Mouse (Mus musculus): Measurements from ENCODE around the gene Tnni3k. TPM values are rescaled to one million over a fixed set of nuclear protein-coding genes. Genes with fewer than 3 reads are reported as not detected.
"Not testable (repeated sequence)": the region's sequence is repeated elsewhere in the genome, so short reads cannot be mapped to it uniquely, and the experiment has no call there.

The Tnni3k gene
- total RNA-seq, 2 experiments from 2014 or later: not detected

DNA sequence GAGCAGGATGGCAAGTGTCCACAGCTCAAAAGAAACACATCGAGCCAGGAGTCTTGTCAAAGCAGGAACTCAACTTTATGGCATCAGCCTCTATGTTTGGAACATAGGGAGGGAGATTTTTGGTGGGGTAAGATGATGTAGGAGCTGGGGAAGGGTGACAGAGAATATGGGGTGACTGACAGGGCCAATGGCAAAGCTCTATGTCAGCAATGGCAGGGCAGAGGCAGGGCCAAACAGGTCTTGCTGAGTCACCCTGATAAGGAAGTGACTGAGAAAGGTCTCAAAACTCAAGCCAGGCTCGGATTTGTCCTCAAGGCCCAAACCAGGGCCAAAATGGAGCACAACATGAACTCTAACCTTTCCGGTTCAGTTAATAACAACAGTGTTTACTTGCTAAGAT lies 219.1 kb downstream of the Tnni3k start:
- DNase-seq (ENCODE audit: low spot score): no peak

DNA sequence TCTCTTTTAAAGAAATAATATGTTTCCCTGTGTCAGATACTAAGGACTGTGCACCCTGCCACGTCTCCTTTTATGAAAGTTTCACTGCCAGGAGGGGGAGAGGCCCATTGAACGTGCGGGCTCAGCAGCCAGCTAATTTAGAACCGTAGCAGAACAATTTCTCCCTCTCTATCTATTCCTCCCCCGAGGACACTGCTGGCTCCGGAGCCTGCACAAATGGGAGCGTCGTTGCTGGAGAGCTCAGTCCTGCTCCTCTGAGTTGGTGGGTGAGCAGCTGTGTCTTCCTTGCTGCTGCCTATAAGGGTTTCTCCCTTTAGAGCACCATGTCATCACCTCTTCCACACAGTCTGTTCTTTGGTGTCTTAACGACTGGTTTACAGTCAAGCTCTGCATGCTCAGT lies 220.8 kb downstream of the Tnni3k start:
- DNase-seq (ENCODE audit: low spot score): no peak

DNA sequence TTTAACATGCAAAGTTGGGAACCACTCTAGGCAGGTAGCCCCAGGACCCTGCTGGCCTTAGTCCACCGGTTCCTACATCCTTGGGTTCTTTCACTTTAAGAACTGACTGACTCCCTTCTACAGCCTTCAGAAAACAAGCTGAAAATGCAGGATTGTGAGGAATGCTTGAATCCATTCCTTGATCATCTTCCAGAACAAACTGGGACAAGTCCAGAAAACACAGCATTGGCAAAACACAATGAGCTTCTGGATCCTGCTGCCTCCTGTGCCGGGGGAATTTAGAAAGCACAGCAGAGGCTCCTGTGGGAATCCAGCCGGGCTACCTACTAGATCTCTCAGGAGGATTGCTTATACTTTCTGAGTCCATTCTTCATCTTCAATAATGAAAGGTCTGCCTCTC lies 229.5 kb downstream of the Tnni3k start:
- no peak for DNase-seq (ENCODE audit: low spot score)

DNA sequence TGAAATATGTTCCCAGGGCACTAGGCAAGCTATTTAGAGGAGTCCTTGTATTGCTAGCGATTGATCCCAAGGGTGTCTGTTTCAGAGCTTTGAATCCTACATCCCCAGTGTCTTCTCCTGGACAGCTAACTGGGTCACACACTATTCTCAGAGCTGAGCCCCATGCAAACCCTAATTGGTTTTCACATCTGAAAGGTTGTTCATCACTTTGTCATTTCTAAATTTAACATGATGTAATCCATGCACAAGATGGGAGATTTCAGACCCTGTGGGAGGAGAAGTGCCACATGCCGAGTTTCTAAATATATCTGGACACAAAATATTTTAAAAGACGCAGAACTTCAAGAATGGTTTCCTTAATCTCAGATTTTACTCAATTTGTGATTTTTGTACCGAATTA lies 230.5 kb downstream of the Tnni3k start:
- no peak for DNase-seq (ENCODE audit: low spot score)

DNA sequence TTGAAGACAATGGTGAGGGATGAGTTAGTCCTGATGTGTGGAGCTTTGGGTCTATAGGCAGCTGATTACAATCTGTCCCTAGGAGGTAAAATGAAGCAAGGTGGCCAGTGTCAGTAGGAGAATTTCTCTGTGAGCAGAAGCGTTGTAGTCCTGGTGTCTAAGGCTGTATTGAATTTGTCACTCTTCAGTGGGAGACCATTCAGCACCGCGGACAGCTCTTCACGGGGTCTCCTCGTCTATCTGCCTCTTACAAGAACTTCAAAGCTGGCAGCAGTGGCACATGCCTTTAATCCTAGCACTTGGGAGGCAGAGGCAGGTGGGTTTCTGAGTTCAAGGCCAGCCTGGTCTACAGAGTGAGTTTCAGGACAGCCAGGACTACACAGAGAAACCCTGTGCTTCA lies 235.5 kb downstream of the Tnni3k start:
- not testable (repeated sequence) for DNase-seq (ENCODE audit: low spot score)

DNA sequence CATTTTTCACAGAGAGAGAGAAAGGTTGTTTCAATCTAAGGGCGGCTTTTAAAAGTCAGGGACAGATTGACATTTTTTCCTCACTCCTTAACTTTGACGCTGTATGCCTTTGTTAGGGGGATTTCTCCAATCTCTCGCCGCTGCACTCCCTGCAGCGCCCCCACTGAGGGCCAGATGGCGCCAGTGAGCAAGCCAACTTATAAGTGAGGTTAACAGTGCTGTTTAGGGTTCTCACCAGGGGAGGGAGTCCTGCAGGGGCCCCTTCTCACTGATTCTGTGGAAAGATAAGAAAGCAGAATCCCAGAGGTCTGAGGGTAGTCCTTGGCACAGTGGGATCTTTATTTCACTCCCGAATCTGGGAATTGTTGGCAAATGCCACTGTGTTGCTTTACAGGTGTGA lies 237.5 kb downstream of the Tnni3k start:
- DNase-seq (ENCODE audit: low spot score): peak; percentile 11

DNA sequence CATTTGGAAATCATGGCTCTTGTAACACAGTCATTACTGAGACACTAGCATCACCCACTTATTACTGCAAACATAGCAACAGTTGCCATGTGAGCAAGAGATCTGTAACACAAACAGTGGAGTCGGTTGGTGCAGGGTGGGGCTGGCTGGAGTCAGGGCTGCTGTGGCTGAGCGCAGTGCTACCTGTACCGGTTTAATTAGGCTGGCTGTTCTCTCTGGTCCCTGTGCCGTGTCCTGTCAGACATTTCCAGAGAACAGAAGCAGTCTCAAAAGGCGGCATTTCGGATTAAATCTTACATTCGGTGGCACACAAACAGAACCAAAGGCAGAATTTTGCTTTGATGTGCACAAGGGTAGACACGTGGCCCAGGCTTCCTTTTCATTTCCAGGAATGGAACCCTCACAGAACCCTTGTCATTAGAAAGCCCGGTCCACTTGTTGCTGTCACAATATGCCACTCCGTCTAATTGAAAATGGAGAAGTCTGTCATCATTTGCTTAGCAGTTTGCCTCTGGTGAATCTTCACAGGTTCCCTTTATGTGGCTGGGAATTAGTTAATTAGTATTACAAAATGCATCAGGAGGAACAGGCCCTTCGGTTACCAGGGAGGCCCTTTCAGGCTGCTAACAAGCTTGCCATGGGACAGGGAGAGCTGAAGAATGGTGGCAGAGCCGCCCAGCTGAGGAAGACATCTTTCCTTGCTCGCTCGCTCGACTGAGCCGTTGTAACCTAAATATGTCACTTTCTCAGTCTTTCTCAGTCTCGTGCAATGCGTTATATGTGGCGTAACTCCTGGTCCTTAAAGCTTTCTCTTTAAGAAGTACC lies 238.2 kb downstream of the Tnni3k start:
- DNase-seq (ENCODE audit: low spot score): no peak

DNA sequence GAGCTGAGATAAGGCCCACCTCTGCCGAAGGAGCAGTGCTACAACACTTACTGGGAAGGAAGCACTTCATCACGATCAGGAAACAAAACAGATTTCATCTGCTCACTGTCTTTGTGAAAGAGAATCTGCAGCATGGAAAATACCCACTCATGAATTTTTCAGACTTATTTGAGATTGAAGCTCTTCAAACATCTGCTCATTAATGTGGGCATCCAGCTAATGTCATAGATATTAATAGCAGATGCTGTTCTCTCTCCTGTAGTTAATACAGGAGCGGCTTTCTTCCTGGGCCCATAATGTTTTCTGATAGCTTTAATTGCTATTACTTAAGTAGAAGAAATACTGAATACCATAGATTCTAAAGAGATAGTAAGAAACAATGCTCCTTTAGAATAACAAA lies 239.0 kb downstream of the Tnni3k start:
- no peak for DNase-seq (ENCODE audit: low spot score)

DNA sequence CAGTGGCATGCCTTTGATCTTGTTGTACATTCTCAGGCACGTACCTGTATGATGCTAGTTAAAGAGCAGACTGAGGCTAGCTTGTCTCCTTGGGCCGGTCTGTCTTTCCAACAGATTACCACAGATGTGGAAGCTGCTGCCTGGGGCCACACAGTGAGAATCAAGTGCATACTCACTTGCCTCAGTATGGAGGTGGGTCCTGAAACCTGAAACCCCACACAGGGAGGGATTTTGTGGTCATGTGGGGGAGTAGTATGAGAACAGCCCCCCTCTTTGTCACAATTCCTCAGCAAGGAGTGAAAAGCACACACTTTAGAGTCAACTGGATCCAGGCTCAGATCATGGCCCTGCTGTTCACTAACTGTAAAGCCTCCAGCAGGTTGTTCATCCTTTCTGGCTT lies 239.6 kb downstream of the Tnni3k start:
- DNase-seq (ENCODE audit: low spot score): no peak

DNA sequence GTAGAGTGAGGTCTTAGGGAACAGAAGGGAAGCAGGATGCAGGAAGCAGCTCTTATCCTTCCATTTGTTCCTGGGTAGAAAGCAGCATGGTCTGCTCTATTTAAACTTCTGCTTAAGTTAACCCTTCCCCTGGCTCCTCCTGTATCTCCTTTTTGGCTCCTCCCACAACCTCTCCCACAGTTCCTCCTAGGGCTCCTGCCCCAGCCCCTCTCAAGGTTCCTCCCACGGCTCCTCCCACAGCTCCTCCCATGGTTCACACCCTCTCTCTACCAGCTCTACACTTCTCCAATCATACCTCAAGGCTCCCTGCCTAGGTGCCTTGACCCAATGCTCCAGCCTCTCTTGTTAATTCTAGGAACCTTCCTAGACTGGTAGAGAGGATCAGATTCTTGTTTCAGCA lies 242.3 kb downstream of the Tnni3k start:
- DNase-seq (ENCODE audit: low spot score): no peak

DNA sequence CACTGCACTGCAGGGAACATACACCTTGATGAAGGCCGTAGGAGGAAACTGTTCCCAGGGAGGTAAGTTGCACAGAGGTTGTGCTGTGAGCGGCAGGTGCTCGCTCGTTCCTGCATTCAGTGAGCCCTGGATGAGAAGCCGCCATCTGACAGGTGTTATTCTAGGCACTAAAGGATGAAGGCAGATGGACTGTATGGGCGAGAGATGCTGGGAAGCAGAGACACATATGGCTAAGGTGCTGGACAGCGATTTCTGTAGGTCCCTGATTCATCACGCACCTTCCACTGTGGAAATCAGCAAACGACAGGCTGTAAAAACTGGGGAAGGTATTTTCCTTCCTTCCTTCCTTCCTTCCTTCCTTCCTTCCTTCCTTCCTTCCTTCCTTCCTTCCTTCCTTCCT lies 243.4 kb downstream of the Tnni3k start:
- DNase-seq (ENCODE audit: low spot score): no peak

DNA sequence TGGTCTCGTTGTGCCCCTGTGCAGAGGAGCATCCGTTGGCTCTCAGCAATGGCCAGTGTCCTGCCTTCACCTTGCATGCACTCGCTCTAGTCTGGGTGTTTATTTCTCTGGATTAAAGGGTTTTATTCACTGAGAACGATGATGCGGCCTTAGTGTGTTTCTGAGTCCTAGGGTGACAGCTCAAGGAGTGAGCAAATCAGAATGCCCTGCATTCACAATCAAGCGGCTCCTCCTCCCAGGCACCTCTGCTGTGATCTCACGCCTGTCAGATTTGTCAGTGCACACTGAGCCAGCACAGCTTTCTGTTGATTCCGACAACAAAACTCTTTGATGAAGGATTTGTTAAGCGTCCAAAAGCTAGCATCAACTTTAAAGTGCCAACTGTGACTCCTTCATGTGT lies 243.9 kb downstream of the Tnni3k start:
- DNase-seq (ENCODE audit: low spot score): no peak

DNA sequence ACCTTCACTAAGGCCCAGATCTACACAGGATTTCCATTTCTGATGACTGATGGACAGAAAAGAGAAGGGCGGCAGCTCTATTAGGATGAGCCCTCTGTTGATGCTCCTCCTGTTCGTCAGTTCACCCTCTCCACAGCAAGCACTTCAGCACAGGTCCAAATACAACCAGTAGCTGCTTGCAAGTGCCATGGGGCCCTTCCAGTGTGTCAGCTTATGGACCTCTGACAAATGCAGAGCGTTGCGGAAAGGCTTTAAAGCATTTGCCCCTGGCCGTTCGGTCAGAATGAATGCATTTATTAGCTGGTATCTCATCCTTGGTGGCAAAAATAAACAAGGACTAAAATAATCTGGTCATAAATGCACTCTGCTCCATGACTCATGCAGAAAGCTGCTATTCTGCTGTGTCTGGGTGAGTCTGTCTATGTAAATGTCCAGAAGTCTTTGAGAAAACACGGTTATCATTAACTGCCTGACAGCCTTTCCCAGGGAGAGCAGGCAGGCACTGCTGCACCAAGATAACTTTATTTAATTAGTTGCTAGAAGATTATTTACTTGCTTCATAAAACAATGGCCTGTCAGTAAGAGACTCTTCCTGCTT lies 244.8 kb downstream of the Tnni3k start:
- no peak for DNase-seq (ENCODE audit: low spot score)

DNA sequence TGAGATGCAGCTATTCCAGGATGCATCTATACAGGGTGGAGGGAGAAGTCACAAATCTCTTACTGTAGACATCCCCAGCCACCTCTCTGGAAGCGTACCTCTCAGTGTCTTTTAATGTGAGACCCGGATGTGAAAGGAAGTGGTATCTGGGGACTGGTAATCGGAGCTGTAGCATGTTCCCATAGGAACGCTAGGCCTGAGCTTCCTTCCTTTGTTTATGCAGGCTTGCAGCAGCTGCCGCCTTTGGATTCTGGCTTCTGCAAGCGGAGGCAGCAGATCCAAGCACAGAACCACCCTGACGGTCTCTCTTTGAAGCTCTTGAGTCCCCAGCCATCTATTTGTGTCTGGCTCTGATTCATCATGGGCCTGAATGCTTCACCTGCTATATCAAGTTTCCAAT lies 248.6 kb downstream of the Tnni3k start:
- DNase-seq (ENCODE audit: low spot score): no peak

DNA sequence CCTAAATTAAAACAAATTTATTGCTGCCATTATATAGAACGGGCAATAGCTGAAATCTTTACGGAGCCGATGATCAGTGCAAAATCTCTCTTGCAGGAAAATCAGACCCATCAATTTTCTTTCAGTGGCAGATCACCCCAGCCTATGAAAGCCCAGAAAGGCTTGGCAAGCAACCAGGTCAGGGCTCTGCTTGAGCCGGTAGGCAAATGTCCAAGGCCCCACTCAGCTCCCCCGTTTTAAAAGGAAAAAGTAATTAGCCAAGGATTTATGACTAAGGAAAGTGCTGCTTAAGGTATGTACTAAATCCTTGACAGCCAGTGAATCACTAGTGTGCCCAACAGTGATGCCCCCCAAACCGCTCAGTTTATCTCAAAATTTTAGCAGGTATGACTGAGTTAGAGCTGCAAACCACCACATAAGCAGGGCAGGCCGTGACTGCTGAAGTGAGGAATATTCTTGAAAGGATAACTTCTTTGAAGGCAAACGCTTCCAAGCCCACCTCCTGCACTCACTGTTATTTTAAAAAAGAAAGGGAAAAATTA lies 254.2 kb downstream of the Tnni3k start:
- no peak for DNase-seq (ENCODE audit: low spot score)

DNA sequence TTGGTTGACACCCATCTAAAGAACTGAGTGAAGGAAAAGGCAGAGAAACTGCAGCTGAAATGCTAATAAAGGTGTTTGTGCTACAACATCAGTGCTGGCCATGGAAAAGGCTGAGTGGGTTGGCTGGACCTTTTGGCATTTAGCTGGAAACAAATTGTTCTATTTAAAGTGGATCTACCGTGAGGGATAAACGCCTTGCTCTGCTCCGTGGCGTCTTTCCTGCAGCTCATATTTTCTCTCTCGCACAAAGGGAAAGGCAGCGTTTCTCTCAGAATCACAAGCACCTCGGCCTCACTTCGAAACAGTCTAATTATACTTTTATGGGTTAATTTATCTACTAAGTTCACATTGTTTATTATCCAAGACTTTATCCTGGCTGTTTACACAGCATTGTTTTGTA lies 254.8 kb downstream of the Tnni3k start:
- no peak for DNase-seq (ENCODE audit: low spot score)

DNA sequence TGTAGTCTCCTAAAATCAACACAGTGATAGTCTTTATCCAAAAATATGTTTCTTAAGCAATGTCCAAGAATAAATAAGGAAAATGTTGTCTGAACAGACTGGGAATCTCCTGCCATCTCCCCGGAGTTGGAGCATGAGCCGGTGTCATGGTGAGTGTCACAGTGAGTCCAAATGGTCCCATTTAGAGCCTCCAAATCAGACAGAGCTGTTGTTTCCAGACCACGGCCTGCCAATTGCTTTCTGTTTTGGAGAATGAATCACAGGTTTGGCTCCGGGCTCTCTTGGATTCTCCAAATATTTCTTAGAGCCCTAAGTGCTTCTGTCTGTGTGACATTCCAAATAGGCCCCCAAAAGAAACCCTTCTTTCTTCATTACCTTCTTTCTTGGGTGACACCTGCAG lies 256.4 kb downstream of the Tnni3k start:
- no peak for DNase-seq (ENCODE audit: low spot score)

DNA sequence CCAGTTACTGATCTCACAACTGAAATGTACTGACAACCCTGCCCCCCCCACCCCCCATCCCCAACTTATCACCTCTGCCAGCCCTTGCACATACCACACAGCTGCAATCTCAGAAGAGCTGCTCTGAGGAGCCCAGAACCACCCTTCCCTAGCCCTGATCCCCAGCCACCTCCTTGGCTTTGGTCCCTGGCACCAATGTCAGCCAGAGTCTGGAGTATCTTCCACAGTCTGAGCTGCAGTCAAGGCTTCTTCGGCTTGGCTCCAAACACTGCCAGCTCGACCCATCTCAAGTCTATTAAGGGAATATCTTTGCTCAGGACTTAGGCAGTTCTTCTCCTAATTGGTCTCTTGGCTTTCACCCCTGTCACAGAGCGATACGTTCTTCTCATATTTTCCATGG lies 261.6 kb downstream of the Tnni3k start:
- DNase-seq (ENCODE audit: low spot score): no peak

DNA sequence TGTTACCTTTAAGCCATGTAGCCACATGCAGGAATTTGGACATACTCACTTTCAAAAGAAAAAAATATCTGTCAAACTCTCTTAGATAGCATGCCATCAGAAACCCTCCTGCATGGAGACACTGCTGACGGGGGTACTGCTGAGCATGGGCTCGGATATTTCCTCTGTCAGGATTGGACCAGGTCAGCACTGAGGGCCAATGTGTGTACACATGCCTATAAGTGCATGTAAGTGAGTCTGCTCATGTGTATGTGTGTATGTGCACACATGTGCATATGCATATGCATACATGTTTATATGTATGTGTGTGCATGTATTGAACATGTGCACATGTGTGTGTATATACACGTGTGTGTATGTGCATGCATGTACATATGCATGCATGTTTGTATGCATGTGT lies 267.6 kb downstream of the Tnni3k start:
- DNase-seq (ENCODE audit: low spot score): no peak

DNA sequence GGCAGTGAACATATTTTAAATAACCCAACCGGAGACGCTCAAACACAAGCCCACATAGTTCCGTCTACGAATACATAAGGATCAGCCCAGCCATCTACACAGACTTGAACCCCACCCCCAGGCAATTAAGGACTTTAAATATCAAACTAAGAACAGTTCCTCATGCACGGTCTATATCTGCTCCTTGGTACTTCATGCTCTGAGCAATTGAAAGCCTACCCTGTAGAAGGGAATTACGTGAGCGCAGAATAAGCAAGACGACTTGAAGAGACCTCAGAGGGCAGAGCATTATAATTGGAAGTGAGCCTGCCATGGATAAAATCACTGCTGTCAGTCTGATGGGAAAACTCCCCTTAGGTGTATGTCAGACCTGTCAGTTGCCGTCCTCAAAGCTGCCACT lies 268.9 kb downstream of the Tnni3k start:
- DNase-seq (ENCODE audit: low spot score): no peak

DNA sequence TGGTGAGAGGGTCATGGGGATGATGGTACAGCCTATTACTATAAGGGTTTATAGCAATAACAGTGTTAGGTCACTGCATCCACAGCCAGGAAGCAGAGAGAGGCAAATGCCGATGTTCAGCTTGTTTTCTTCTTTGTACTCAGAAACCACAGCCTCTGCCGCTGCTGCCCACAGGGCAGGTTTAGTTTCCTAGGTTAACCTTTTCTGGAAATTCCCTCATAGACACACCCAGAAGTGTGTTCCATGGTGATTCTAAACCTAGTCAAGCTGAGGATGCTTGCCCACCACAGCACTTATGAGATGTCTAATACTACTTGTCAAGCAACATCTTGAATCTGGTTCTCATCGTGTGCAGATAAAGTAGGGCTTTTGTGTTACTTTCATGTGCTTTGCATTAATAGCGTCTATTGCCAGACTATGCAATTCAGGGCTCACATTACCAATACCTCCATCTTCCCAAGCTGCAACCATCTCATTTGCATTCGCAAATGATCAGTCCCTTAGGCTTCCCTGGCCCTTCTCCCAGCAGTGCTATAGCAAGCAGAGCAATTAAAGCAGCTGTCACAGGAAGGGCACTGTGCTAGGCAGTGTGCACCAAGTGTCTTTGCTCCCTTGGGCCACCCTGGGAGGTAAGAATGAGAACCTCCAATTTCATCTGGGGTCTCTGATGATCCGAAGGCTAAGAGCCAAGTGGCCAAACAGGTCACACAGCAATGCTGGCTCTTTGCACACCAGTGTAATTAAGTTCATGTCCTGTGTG lies 276.2 kb downstream of the Tnni3k start:
- no peak for DNase-seq (ENCODE audit: low spot score)

DNA sequence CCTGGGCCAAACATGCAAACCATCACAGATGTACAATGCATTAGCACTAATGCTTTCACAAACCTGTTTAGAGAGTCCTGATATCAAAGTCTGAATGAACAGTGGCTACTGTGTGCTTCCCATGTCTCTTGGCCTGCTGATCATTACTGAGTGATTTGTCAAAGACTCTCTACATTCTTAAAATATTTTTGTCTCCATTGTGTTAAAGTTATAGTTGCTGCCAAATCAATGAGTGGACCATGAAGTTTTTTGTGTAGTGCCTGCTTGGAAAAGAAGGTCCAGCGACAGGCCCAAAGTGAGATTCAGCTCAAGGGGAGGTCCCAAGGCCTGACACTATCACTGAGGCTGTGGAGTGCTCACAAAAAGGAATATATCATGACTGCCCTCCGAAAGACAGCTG lies 283.6 kb downstream of the Tnni3k start:
- no peak for DNase-seq (ENCODE audit: low spot score)
